Mouse (Mus musculus) A20 (cell line): ENCODE data around the gene Olfr610.
"Not testable (repeated sequence)": the region's sequence is repeated elsewhere in the genome, so short reads cannot be mapped to it uniquely, and the experiment has no call there.

Experiments used
- DNase-seq: peaks from one replicate; pipeline ENCODE4 v3.0.0-alpha.2; 2011; ENCODE audit warnings: low read depth, low spot score

The Olfr610 gene

GRCm38 (mm10) chr7:103512022-103512421 is at the start of gene Olfr610:
Gene Olfr610, minus strand, starts transcription at chr7:103512122.
- no peak for DNase-seq

GRCm38 (mm10) chr7:103555779-103556178 is 43.9 kb upstream of the Olfr610 start, which contains the start of gene Olfr615:
Gene Olfr615, plus strand, starts transcription at chr7:103556079.
- no peak for DNase-seq

GRCm38 (mm10) chr7:103547774-103548173 is 35.9 kb upstream of the Olfr610 start, which contains the start of gene Olfr613:
Gene Olfr613, plus strand, starts transcription at chr7:103548074.
- DNase-seq, result no peak

- not testable (repeated sequence) for DNase-seq
These were observed 30.7 kb upstream of the Olfr610 start, which contains the start of gene Olfr612 for GRCm38 (mm10) chr7:103542617-103543016. Gene Olfr612, minus strand, starts transcription at chr7:103542717.

- DNase-seq, result not testable (repeated sequence)
These were observed 8.8 kb upstream of the Olfr610 start, which contains the start of gene Olfr611 for GRCm38 (mm10) chr7:103520746-103521145. Gene Olfr611, minus strand, starts transcription at chr7:103520846.

- no peak for DNase-seq
These were observed 14.0 kb downstream of the Olfr610 start, which contains the start of gene Olfr609 for GRCm38 (mm10) chr7:103497962-103498361. Gene Olfr609, minus strand, starts transcription at chr7:103498062.

- DNase-seq, result not testable (repeated sequence)
These were observed 34.8 kb downstream of the Olfr610 start for GRCm38 (mm10) chr7:103477106-103477505.

GRCm38 (mm10) chr7:103469577-103469976 is 42.3 kb downstream of the Olfr610 start, which contains the start of gene Olfr608:
Gene Olfr608, plus strand, starts transcription at chr7:103469877.
- no peak for DNase-seq

GRCm38 (mm10) chr7:103460590-103460989 is 51.3 kb downstream of the Olfr610 start:
- DNase-seq, result no peak
